Mouse (Mus musculus): Measurements from ENCODE around the gene Eya2. TPM values are rescaled to one million over a fixed set of nuclear protein-coding genes. Genes with fewer than 3 reads are reported as not detected.
A peak's percentile ranks its signal among the peaks of the same experiment; 100 is the strongest.

Eya2 gene
- polyA plus RNA-seq, 2 experiments, result 18.8 to 32.6 TPM

GRCm38 (mm10) chr2:165554066-165554465 is 40.8 kb upstream of the Eya2 start:
- WGBS, result 67% methylated on average over 9 of the region's 9 CpGs
- no peak overlapping the region for H3K9ac ChIP-seq (ENCODE audit: low read depth, low read length, severe bottlenecking)

GRCm38 (mm10) chr2:165557278-165557677 is 37.6 kb upstream of the Eya2 start:
- H3K9ac ChIP-seq (ENCODE audit: low read depth, low read length, severe bottlenecking), result no peak overlapping the region
- H3K27ac ChIP-seq (replicated peaks; ENCODE audit: low read depth, low read length), result no peak overlapping the region
- H3K27me3 ChIP-seq (ENCODE audit: control insufficient read depth, insufficient read depth, low read length), result no peaks in the 10 kb centered on the region
- 84% methylated on average over 7 of the region's 7 CpGs for WGBS
- no peak for TF ChIP-seq POLR2A (IDR thresholded peaks at IDR 0.05; ENCODE audit: borderline replicate concordance, extremely low read depth, insufficient read depth, insufficient read length)
- DNase-seq (ENCODE audit: low spot score) (no peak), ATAC-seq (ENCODE audit: low FRiP score, low read depth) (no peak)
- no peaks in the 10 kb centered on the region for H3K9me3 ChIP-seq (ENCODE audit: control insufficient read depth, low read length)
- H3K4me3 ChIP-seq (replicated peaks; ENCODE audit: low read length), result no peak overlapping the region
- H3K36me3 ChIP-seq (ENCODE audit: control insufficient read depth, insufficient read depth, low read length), result no peaks in the 10 kb centered on the region
- H3K4me1 ChIP-seq (ENCODE audit: control insufficient read depth, insufficient read depth, low read length), result no peaks in the 10 kb centered on the region
- no peak overlapping the region for H3K4me2 ChIP-seq (replicated peaks; ENCODE audit: low read depth, low read length, severe bottlenecking)

More at GRCm38 (mm10) chr2:165554066-165554465, 40.8 kb upstream of the Eya2 start:
- Histone ChIP-seq H3K27me3 (ENCODE audit: control insufficient read depth, insufficient read depth, low read length) (no peaks in the 10 kb centered on the region), H3K36me3 (ENCODE audit: control insufficient read depth, insufficient read depth, low read length) (no peaks in the 10 kb centered on the region), H3K9me3 (ENCODE audit: control insufficient read depth, low read length) (no peaks in the 10 kb centered on the region), H3K4me1 (ENCODE audit: control insufficient read depth, insufficient read depth, low read length) (no peaks in the 10 kb centered on the region), H3K4me2 (replicated peaks; ENCODE audit: low read depth, low read length, severe bottlenecking) (no peak overlapping the region), H3K4me3 (replicated peaks; ENCODE audit: low read length) (no peak overlapping the region), H3K27ac (replicated peaks; ENCODE audit: low read depth, low read length) (no peak overlapping the region)
- no peak for TF ChIP-seq POLR2A (IDR thresholded peaks at IDR 0.05; ENCODE audit: borderline replicate concordance, extremely low read depth, insufficient read depth, insufficient read length)
- ATAC-seq (ENCODE audit: low FRiP score, low read depth), result peak; percentile 50; the same call in 1 of the 2 replicates
- no peak for DNase-seq (ENCODE audit: low spot score)

GRCm38 (mm10) chr2:165558916-165559315 is 35.9 kb upstream of the Eya2 start:
- H3K4me1 ChIP-seq (ENCODE audit: control insufficient read depth, insufficient read depth, low read length), result peaks cover 9% of the 10 kb centered on the region
- DNase-seq (ENCODE audit: low spot score) (no peak), ATAC-seq (ENCODE audit: low FRiP score, low read depth) (no peak)
- no peaks in the 10 kb centered on the region for H3K9me3 ChIP-seq (ENCODE audit: control insufficient read depth, low read length)
- WGBS, result 39% methylated on average over 11 of the region's 11 CpGs
- no peaks in the 10 kb centered on the region for H3K36me3 ChIP-seq (ENCODE audit: control insufficient read depth, insufficient read depth, low read length)
- no peak for TF ChIP-seq POLR2A (IDR thresholded peaks at IDR 0.05; ENCODE audit: borderline replicate concordance, extremely low read depth, insufficient read depth, insufficient read length)
- H3K27ac ChIP-seq (replicated peaks; ENCODE audit: low read depth, low read length), result no peak overlapping the region
- H3K9ac ChIP-seq (ENCODE audit: low read depth, low read length, severe bottlenecking), result no peak overlapping the region
- H3K4me3 ChIP-seq (replicated peaks; ENCODE audit: low read length), result no peak overlapping the region
- H3K27me3 ChIP-seq (ENCODE audit: control insufficient read depth, insufficient read depth, low read length), result peaks cover 10% of the 10 kb centered on the region
- H3K4me2 ChIP-seq (replicated peaks; ENCODE audit: low read depth, low read length, severe bottlenecking), result no peak overlapping the region

- H3K36me3 ChIP-seq (ENCODE audit: control insufficient read depth, insufficient read depth, low read length), result no peaks in the 10 kb centered on the region
- DNase-seq (ENCODE audit: low spot score), result no peak
- no peak overlapping the region for H3K4me3 ChIP-seq (replicated peaks; ENCODE audit: low read length)
- H3K9ac ChIP-seq (ENCODE audit: low read depth, low read length, severe bottlenecking), result no peak overlapping the region
- H3K27me3 ChIP-seq (ENCODE audit: control insufficient read depth, insufficient read depth, low read length), result peaks cover 17% of the 10 kb centered on the region
- no peak for TF ChIP-seq POLR2A (IDR thresholded peaks at IDR 0.05; ENCODE audit: borderline replicate concordance, extremely low read depth, insufficient read depth, insufficient read length)
- no peak overlapping the region for H3K27ac ChIP-seq (replicated peaks; ENCODE audit: low read depth, low read length)
- ATAC-seq (ENCODE audit: low FRiP score, low read depth), result peak; percentile 42; the same call in 1 of the 2 replicates
- H3K4me2 ChIP-seq (replicated peaks; ENCODE audit: low read depth, low read length, severe bottlenecking), result no peak overlapping the region
- H3K9me3 ChIP-seq (ENCODE audit: control insufficient read depth, low read length), result no peaks in the 10 kb centered on the region
- 25% methylated on average over 11 of the region's 11 CpGs for whole genome bisulfite sequencing
- H3K4me1 ChIP-seq (ENCODE audit: control insufficient read depth, insufficient read depth, low read length), result peaks cover 9% of the 10 kb centered on the region
These were observed 35.2 kb upstream of the Eya2 start for GRCm38 (mm10) chr2:165559506-165560235.

GRCm38 (mm10) chr2:165561861-165562260 is 33.0 kb upstream of the Eya2 start:
- Histone ChIP-seq H3K4me2 (replicated peaks; ENCODE audit: low read depth, low read length, severe bottlenecking) (no peak overlapping the region), H3K9ac (ENCODE audit: low read depth, low read length, severe bottlenecking) (no peak overlapping the region), H3K4me3 (replicated peaks; ENCODE audit: low read length) (no peak overlapping the region), H3K27ac (replicated peaks; ENCODE audit: low read depth, low read length) (no peak overlapping the region), H3K4me1 (ENCODE audit: control insufficient read depth, insufficient read depth, low read length) (peaks cover 11% of the 10 kb centered on the region), H3K36me3 (ENCODE audit: control insufficient read depth, insufficient read depth, low read length) (no peaks in the 10 kb centered on the region), H3K27me3 (ENCODE audit: control insufficient read depth, insufficient read depth, low read length) (peaks cover 18% of the 10 kb centered on the region), H3K9me3 (ENCODE audit: control insufficient read depth, low read length) (no peaks in the 10 kb centered on the region)
- 69% methylated on average over 6 of the region's 6 CpGs for WGBS
- DNase-seq (ENCODE audit: low spot score) (no peak), ATAC-seq (ENCODE audit: low FRiP score, low read depth) (no peak)
- no peak for TF ChIP-seq POLR2A (IDR thresholded peaks at IDR 0.05; ENCODE audit: borderline replicate concordance, extremely low read depth, insufficient read depth, insufficient read length)
